Mouse (Mus musculus) megakaryocyte, embryonic 14.5 days (primary cell): ENCODE measurements around the gene Cldn10. TPM values are rescaled to one million over a fixed set of nuclear protein-coding genes. Genes with fewer than 3 reads are reported as not detected.

Experiments
- H3K27me3 ChIP-seq: replicated peaks from 2 replicates; pipeline ENCODE3; 2012; ENCODE audit warnings: inconsistent platforms
- H3K36me3 ChIP-seq: replicated peaks from 2 replicates; pipeline ENCODE3; 2012; ENCODE audit warnings: low read length, inconsistent platforms, mixed read lengths
- H3K4me1 ChIP-seq: 2 replicates; pipeline ENCODE4 v1.6.1; 2012; ENCODE audit warnings: inconsistent platforms
- H3K4me3 ChIP-seq: replicated peaks from 2 replicates; pipeline ENCODE3; 2012; ENCODE audit warnings: moderate library complexity, mild to moderate bottlenecking, inconsistent platforms
- H3K9me3 ChIP-seq: 2 replicates; pipeline ENCODE4 v1.6.1; 2012; ENCODE audit warnings: inconsistent platforms
- FLI1 ChIP-seq: IDR thresholded peaks from 2 replicates; pipeline ENCODE4 v1.6.1; 2012; ENCODE audit warnings: low read length, inconsistent platforms, mixed read lengths
- GATA1 ChIP-seq: IDR thresholded peaks from 3 replicates; pipeline ENCODE4 v1.6.1; 2012; ENCODE audit warnings: mixed read lengths, low read length, inconsistent platforms, borderline replicate concordance
- polyA plus RNA-seq: library from polyadenylated mRNA; stranded (reverse); fragments of >175 nt; gene quantifications from 2 replicates; pipeline ENCODE4 v1.2.3, GENCODE M21; 2012; ENCODE audit warnings: low replicate concordance; ENCODE audit not compliant: insufficient read depth

The Cldn10 gene
- polyA plus RNA-seq, 1 experiment: not detected

DNA sequence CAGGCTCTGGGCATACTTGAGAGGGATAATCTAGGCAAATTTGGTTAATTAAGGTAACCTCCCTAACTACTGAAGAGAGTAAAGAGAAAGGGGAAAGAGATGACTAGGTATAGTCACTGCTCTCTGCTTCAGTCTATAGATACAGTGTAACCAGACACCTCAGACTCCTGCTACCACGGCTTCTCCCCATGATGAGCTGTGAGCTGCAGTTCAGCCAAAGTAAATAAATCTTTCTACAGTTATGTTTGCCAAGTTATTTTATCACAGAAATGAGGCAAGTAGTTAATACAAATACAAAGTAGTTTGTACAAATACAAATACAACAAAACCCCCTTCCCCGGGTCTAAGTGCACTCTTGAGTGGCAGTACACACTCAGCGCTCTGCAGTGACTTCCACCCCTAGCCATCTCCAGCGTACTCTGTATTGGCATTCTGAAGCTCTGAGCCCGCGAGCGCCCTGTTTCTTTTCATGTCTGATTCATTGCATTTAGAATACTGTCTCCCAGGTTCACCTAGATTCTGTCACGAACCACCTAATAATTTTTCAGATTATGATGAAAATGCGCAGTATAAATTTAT lies 23.7 kb upstream of the Cldn10 start:
- Histone ChIP-seq H3K27me3 (peaks cover 4% of the 10 kb centered on the region), H3K4me1 (peaks cover 18% of the 10 kb centered on the region), H3K36me3 (no peaks in the 10 kb centered on the region), H3K4me3 (no peak overlapping the region), H3K9me3 (no peaks in the 10 kb centered on the region)
- no peak for TF ChIP-seq FLI1
- no peak for TF ChIP-seq GATA1

DNA sequence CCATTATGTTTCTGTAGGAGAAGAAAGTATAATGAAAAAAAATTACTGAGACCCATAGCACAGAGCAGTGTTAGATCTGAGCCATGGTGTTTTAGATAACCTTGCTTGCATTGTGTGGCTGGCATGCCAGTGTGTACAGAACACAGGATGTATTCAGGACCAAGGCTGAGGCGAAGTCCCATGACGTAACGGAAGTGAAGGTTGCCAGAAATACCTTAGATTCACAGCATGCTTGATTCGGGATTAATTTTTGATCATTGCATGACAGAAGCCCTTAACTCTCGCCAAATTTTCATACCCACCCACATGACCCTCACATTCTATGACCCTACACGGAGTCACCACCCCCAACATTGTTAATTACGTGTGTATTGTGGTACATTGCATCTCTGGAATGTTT lies 22.4 kb upstream of the Cldn10 start:
- no peaks in the 10 kb centered on the region for H3K9me3 ChIP-seq
- no peak overlapping the region for H3K4me3 ChIP-seq
- H3K36me3 ChIP-seq: no peaks in the 10 kb centered on the region
- TF ChIP-seq FLI1 (no peak), GATA1 (no peak)
- peaks cover 7% of the 10 kb centered on the region for H3K27me3 ChIP-seq
- peaks cover 18% of the 10 kb centered on the region for H3K4me1 ChIP-seq

DNA sequence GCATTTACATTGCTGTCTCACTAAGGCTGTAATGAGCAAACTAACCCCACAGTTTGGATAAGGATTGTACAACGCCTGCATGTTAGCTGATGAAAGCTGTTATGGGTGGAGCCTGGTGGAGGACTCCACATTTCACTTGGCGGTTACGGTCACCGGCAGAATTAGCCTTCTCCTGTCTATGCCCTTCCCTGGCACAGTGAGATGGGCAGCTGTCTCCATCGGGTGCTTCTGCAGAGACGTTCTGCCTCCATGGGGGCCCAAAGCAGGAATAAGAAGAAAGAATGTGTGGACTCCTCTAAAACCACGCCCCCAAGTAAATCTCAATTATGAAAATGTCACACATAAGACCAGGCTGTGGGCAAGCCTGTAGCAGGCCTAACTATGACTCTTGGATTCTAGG lies 21.8 kb upstream of the Cldn10 start:
- Histone ChIP-seq H3K4me3 (no peak overlapping the region), H3K4me1 (peaks cover 18% of the 10 kb centered on the region), H3K36me3 (no peaks in the 10 kb centered on the region), H3K27me3 (peaks cover 7% of the 10 kb centered on the region), H3K9me3 (no peaks in the 10 kb centered on the region)
- no peak for TF ChIP-seq GATA1
- no peak for TF ChIP-seq FLI1

DNA sequence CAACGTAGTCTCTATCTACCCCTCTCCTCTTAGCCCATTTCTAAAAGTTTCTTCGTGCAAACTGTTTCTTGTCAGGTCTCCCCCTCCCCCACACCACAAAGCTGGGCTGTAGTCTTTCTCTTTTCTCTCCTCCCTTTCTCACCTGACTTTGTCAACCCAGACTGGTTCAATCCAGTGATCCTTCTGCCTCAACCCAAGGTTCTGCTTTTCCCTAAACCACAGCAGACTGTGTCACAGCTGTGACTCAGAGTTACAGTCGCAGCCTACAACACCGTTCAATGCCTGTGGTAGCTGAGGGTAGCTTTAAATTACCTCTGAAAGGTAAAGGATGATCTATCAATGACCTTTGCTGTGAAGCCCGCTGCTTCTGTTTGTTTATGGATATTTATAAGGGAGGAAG lies 21.3 kb upstream of the Cldn10 start:
- Histone ChIP-seq H3K36me3 (no peaks in the 10 kb centered on the region), H3K9me3 (no peaks in the 10 kb centered on the region), H3K4me3 (no peak overlapping the region), H3K27me3 (peaks cover 7% of the 10 kb centered on the region), H3K4me1 (peaks cover 18% of the 10 kb centered on the region)
- TF ChIP-seq GATA1 (no peak), FLI1 (no peak)

DNA sequence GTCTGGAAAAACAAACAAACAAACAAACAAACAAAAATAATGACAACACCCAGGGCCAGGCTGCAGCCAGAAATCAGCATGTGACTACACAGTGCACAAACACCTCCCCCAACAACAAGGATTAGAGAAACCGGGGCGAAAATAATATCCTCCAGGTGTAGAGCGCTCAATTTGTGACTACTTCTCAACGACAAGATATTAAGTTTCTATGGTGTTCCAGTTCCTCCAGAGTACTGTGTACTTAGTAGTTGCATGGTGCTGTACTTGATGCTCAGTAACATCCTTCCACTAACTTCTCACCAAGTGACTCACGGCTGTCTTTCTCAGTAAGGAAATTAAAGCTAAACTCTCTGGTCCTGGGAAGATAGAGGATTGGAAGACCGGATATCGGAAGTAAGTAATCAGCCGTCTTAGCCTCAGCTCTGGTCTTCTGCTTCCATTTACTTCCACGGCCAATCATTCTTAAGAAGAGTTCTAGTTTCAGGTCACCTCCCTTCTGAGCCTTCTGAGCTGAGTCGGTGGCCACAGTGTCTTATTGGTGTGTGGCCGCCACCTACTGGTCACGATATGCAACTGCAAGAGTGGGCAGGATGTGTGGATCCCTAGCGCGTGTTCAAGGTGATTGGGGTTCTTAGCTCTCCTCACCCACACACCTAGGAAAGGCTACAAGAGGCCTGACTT lies 19.9 kb upstream of the Cldn10 start:
- Histone ChIP-seq H3K9me3 (no peaks in the 10 kb centered on the region), H3K27me3 (peaks cover 7% of the 10 kb centered on the region), H3K36me3 (no peaks in the 10 kb centered on the region), H3K4me1 (peaks cover 18% of the 10 kb centered on the region), H3K4me3 (peak overlapping the region; percentile 81)
- TF ChIP-seq FLI1 (no peak), GATA1 (no peak)

DNA sequence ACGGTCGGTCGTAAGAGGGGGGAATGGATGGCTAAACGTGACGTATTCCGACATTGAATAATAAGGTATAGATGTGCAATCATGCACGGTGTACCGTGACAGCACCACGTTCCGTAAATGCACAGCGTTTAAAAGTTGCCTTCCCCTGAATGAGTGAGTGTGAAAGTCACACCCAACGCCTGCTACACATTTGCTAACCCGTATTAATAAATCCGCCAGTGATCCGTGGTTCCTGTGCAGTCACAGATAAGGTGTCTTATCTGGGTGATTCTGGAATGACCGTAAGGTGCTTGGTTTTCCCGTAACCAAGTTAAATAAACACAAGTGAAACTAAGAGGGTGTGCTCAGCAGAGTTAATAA lies 19.4 kb upstream of the Cldn10 start:
- Histone ChIP-seq H3K4me1 (peaks cover 18% of the 10 kb centered on the region), H3K4me3 (peak overlapping the region; percentile 81), H3K36me3 (no peaks in the 10 kb centered on the region), H3K9me3 (peaks cover 2% of the 10 kb centered on the region; the same call in 1 of the 2 replicates), H3K27me3 (peaks cover 7% of the 10 kb centered on the region)
- no peak for TF ChIP-seq FLI1
- no peak for TF ChIP-seq GATA1

DNA sequence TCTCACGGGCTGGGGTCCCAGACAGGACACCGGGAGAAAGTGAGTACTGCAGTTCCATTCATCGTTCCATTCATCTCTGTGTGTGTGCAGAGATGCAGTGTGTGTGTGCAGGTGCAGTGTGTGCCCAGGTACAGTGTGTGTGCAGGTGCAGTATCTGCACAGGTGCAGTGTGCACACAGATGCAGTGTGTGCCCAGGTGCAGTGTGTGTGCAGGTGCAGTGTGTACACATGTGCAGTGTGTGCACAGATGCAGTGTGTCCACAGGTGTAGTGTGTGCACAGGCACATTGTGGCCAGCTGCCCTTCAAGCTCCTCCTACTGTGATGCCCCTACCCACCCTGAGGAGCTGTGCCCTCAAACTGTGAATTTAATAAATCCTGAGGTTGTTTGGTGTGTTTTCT lies 14.0 kb upstream of the Cldn10 start:
- TF ChIP-seq FLI1 (no peak), GATA1 (no peak)
- H3K36me3 ChIP-seq: no peaks in the 10 kb centered on the region
- H3K27me3 ChIP-seq: peaks cover 9% of the 10 kb centered on the region
- peaks cover 43% of the 10 kb centered on the region for H3K4me1 ChIP-seq
- H3K9me3 ChIP-seq: peaks cover 15% of the 10 kb centered on the region; the same call in 1 of the 2 replicates
- H3K4me3 ChIP-seq: peak overlapping the region; percentile 74

GRCm38 (mm10) chr14:118774507-118775428 lies 12.9 kb upstream of the Cldn10 start:
- TF ChIP-seq FLI1 (no peak), GATA1 (no peak)

DNA sequence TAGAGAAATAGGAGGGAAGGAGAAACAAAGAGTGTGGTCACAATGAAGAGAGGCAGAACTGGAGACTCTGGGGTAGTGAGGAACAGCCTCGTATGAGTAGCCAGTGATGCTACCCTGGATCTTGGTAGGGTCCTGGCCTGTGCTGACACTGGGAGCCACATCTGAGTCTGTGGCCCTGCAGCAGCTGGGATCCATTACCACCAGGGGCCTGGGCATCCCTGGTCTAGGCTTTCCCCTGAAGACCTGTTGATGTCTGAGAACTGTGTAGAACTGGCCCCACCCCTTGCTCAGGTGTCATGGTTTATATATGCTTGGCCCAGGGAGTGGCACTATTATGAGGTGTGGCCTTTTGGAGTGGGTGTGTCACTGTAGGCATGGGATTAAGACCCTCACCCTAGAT lies 12.2 kb upstream of the Cldn10 start:
- H3K4me3 ChIP-seq: no peak overlapping the region
- no peaks in the 10 kb centered on the region for H3K36me3 ChIP-seq
- no peak for TF ChIP-seq FLI1
- TF ChIP-seq GATA1: no peak
- H3K4me1 ChIP-seq: peaks cover 51% of the 10 kb centered on the region
- H3K9me3 ChIP-seq: peaks cover 15% of the 10 kb centered on the region; the same call in 1 of the 2 replicates
- peaks cover 7% of the 10 kb centered on the region for H3K27me3 ChIP-seq

More at GRCm38 (mm10) chr14:118774507-118775428, 12.9 kb upstream of the Cldn10 start:
- peaks cover 47% of the 10 kb centered on the region for H3K4me1 ChIP-seq
- H3K4me3 ChIP-seq: no peak overlapping the region
- H3K36me3 ChIP-seq: no peaks in the 10 kb centered on the region
- H3K27me3 ChIP-seq: peaks cover 5% of the 10 kb centered on the region
- H3K9me3 ChIP-seq: peaks cover 15% of the 10 kb centered on the region; the same call in 1 of the 2 replicates

DNA sequence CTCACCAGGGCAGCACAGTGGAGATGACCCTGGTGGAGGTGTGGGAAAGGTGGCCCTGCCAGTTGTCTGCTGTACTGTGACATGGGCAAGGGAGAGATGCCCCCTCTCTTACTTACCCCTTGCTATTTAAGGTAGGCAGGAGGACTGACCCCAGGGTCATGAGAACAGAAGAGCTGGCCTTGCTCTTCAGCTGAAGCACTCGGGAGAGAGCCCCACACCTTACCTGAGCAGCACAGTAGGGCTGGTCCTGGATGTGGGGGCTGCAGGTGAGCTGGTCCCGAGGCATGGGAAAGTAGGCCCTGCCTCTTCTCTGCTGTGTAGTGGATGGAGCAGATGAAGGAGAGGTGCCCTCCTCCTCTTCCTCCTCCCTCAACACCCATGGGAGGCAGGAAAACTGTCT lies 11.3 kb upstream of the Cldn10 start:
- no peak overlapping the region for H3K4me3 ChIP-seq
- no peaks in the 10 kb centered on the region for H3K36me3 ChIP-seq
- TF ChIP-seq GATA1 (no peak), FLI1 (no peak)
- peaks cover 51% of the 10 kb centered on the region for H3K4me1 ChIP-seq
- peaks cover 15% of the 10 kb centered on the region; the same call in 1 of the 2 replicates for H3K9me3 ChIP-seq
- H3K27me3 ChIP-seq: peaks cover 7% of the 10 kb centered on the region
